Mouse (Mus musculus) heart, embryonic 15.5 days (tissue): Measurements from ENCODE around the gene Usp54. TPM values are rescaled to one million over a fixed set of nuclear protein-coding genes. Genes with fewer than 3 reads are reported as not detected.
A peak's percentile ranks its signal among the peaks of the same experiment; 100 is the strongest.

Source experiments
- ATAC-seq: fragments of 200-750 bp; cut with Nextera tagmentation; replicated peaks from 2 replicates; pipeline ENCODE4 v1.8.0; 2017; ENCODE audit warnings: low read depth, moderate TSS enrichment; ENCODE audit not compliant: insufficient number of reproducible peaks, insufficient read depth, low FRiP score
- H3K27ac ChIP-seq: fragments of 300-500 bp; sonication (generic); 2 replicates; pipeline ENCODE4 v1.5.1; 2015; ENCODE audit warnings: mild to moderate bottlenecking, inconsistent platforms
- H3K27me3 ChIP-seq: fragments of 300-500 bp; sonication (generic); 2 replicates; pipeline ENCODE4 v1.6.1; 2015; ENCODE audit warnings: inconsistent platforms
- H3K36me3 ChIP-seq: fragments of 300-500 bp; sonication (generic); 2 replicates; pipeline ENCODE4 v1.6.1; 2015; ENCODE audit warnings: mild to moderate bottlenecking, inconsistent platforms
- H3K4me1 ChIP-seq: fragments of 300-500 bp; sonication (generic); replicated peaks from 2 replicates; pipeline ENCODE4 v1.6.1; 2015; ENCODE audit warnings: inconsistent platforms
- H3K4me2 ChIP-seq: fragments of 300-500 bp; sonication (generic); 2 replicates; pipeline ENCODE4 v1.6.1; 2015; ENCODE audit warnings: inconsistent platforms, mild to moderate bottlenecking, moderate library complexity
- H3K4me3 ChIP-seq: fragments of 300-500 bp; sonication (generic); 2 replicates; pipeline ENCODE4 v1.5.1; 2015; ENCODE audit warnings: mild to moderate bottlenecking, inconsistent platforms
- H3K9ac ChIP-seq: fragments of 300-500 bp; sonication (generic); 2 replicates; pipeline ENCODE4 v1.6.1; 2015; ENCODE audit warnings: mild to moderate bottlenecking, inconsistent platforms
- H3K9me3 ChIP-seq: fragments of 300-500 bp; sonication (generic); replicated peaks from 2 replicates; pipeline ENCODE4 v1.6.1; 2016; ENCODE audit warnings: inconsistent platforms
- WGBS: fragments of 180-500 bp; shearing (Covaris S2); methylation state at CpG from one replicate; pipeline ENCODE4 v1.1.7; 2015; ENCODE audit warnings: mixed read lengths; 5-methylcytosine and 5-hydroxymethylcytosine counted together
- polyA plus RNA-seq: library from polyadenylated mRNA; unstranded; fragments of >200 nt; fragmentation: Nextera tagmentation; extraction: Ambion mirVana; gene quantifications from 2 replicates; pipeline ENCODE4 v1.2.1, GENCODE M21; 2015

The Usp54 gene
- polyA plus RNA-seq, 1 experiment from 2014 or later: 4.0 TPM

GRCm38 (mm10) chr14:20626971-20627370 lies 13.9 kb downstream of the Usp54 start:
- H3K36me3 ChIP-seq: no peaks in the 10 kb centered on the region
- peaks cover 3% of the 10 kb centered on the region; the same call in 1 of the 2 replicates for H3K4me1 ChIP-seq
- no peaks in the 10 kb centered on the region for H3K27me3 ChIP-seq
- no peak overlapping the region for H3K4me2 ChIP-seq
- H3K9ac ChIP-seq: no peak overlapping the region
- ATAC-seq: no peak
- no peak overlapping the region for H3K4me3 ChIP-seq
- H3K9me3 ChIP-seq: no peaks in the 10 kb centered on the region
- no peak overlapping the region for H3K27ac ChIP-seq
- 72% methylated on average over 3 of the region's 3 CpGs for WGBS

GRCm38 (mm10) chr14:20626447-20626846 lies 14.4 kb downstream of the Usp54 start:
- 77% methylated on average over 2 of the region's 2 CpGs for WGBS
- H3K27ac ChIP-seq: no peak overlapping the region
- no peaks in the 10 kb centered on the region for H3K27me3 ChIP-seq

GRCm38 (mm10) chr14:20622907-20623306 lies 18.0 kb downstream of the Usp54 start:
- H3K9ac ChIP-seq: no peak overlapping the region
- WGBS: 83% methylated on average over 3 of the region's 3 CpGs
- H3K4me2 ChIP-seq: no peak overlapping the region
- H3K4me3 ChIP-seq: no peak overlapping the region
- peaks cover 7% of the 10 kb centered on the region; the same call in 1 of the 2 replicates for H3K4me1 ChIP-seq
- no peak overlapping the region for H3K27ac ChIP-seq
- no peaks in the 10 kb centered on the region for H3K27me3 ChIP-seq
- no peak for ATAC-seq
- no peaks in the 10 kb centered on the region for H3K9me3 ChIP-seq
- no peaks in the 10 kb centered on the region for H3K36me3 ChIP-seq

More at GRCm38 (mm10) chr14:20626447-20626846, 14.4 kb downstream of the Usp54 start:
- H3K4me2 ChIP-seq: no peak overlapping the region
- no peaks in the 10 kb centered on the region for H3K9me3 ChIP-seq
- H3K4me3 ChIP-seq: no peak overlapping the region
- no peak for ATAC-seq
- no peaks in the 10 kb centered on the region for H3K36me3 ChIP-seq
- no peak overlapping the region for H3K9ac ChIP-seq
- H3K4me1 ChIP-seq: peaks cover 3% of the 10 kb centered on the region; the same call in 1 of the 2 replicates

- ATAC-seq: no peak
- Histone ChIP-seq H3K4me1 (peaks cover 7% of the 10 kb centered on the region; the same call in 1 of the 2 replicates), H3K4me3 (no peak overlapping the region), H3K36me3 (no peaks in the 10 kb centered on the region), H3K9me3 (no peaks in the 10 kb centered on the region), H3K27me3 (no peaks in the 10 kb centered on the region), H3K9ac (no peak overlapping the region), H3K4me2 (no peak overlapping the region), H3K27ac (no peak overlapping the region)
- 78% methylated on average over 2 of the region's 2 CpGs for WGBS
Observed at GRCm38 (mm10) chr14:20622412-20622811, 18.5 kb downstream of the Usp54 start.

- H3K9ac ChIP-seq: no peak overlapping the region
- no peak for ATAC-seq
- no peaks in the 10 kb centered on the region for H3K27me3 ChIP-seq
- WGBS: 81% methylated on average over 2 of the region's 2 CpGs
- no peaks in the 10 kb centered on the region for H3K9me3 ChIP-seq
- peaks cover 6% of the 10 kb centered on the region for H3K4me1 ChIP-seq
- no peak overlapping the region for H3K4me3 ChIP-seq
- H3K36me3 ChIP-seq: no peaks in the 10 kb centered on the region
- no peak overlapping the region for H3K27ac ChIP-seq
- H3K4me2 ChIP-seq: no peak overlapping the region
Observed at GRCm38 (mm10) chr14:20621903-20622302, 19.0 kb downstream of the Usp54 start.

GRCm38 (mm10) chr14:20619131-20619530 lies 21.7 kb downstream of the Usp54 start:
- Histone ChIP-seq H3K36me3 (no peaks in the 10 kb centered on the region), H3K9me3 (no peaks in the 10 kb centered on the region), H3K27ac (no peak overlapping the region), H3K4me2 (no peak overlapping the region), H3K9ac (no peak overlapping the region), H3K4me1 (peaks cover 9% of the 10 kb centered on the region), H3K4me3 (no peak overlapping the region), H3K27me3 (no peaks in the 10 kb centered on the region)
- ATAC-seq: no peak

- no peaks in the 10 kb centered on the region for H3K36me3 ChIP-seq
- peaks cover 9% of the 10 kb centered on the region for H3K4me1 ChIP-seq
- 53% methylated on average over 5 of the region's 5 CpGs for WGBS
- H3K4me2 ChIP-seq: no peak overlapping the region
- H3K9ac ChIP-seq: no peak overlapping the region
- ATAC-seq: no peak
- H3K9me3 ChIP-seq: no peaks in the 10 kb centered on the region
- no peak overlapping the region for H3K4me3 ChIP-seq
- H3K27me3 ChIP-seq: no peaks in the 10 kb centered on the region
- H3K27ac ChIP-seq: peak overlapping the region; percentile 36; the same call in 1 of the 2 replicates
Observed at GRCm38 (mm10) chr14:20618211-20618610, 22.7 kb downstream of the Usp54 start.

GRCm38 (mm10) chr14:20616421-20616820 lies 24.4 kb downstream of the Usp54 start:
- H3K4me1 ChIP-seq: peaks cover 9% of the 10 kb centered on the region
- H3K9ac ChIP-seq: no peak overlapping the region
- H3K27ac ChIP-seq: peak overlapping the region; percentile 33; the same call in 1 of the 2 replicates
- H3K4me2 ChIP-seq: no peak overlapping the region
- H3K9me3 ChIP-seq: no peaks in the 10 kb centered on the region
- no peaks in the 10 kb centered on the region for H3K36me3 ChIP-seq
- H3K27me3 ChIP-seq: no peaks in the 10 kb centered on the region
- 11% methylated on average over 2 of the region's 2 CpGs for whole genome bisulfite sequencing
- no peak for ATAC-seq
- H3K4me3 ChIP-seq: no peak overlapping the region

- H3K4me2 ChIP-seq: no peak overlapping the region
- H3K27ac ChIP-seq: no peak overlapping the region
- no peak overlapping the region for H3K4me3 ChIP-seq
- H3K4me1 ChIP-seq: peaks cover 12% of the 10 kb centered on the region
- 97% methylated on average over 2 of the region's 2 CpGs for WGBS
- no peaks in the 10 kb centered on the region for H3K27me3 ChIP-seq
- no peak for ATAC-seq
- H3K36me3 ChIP-seq: no peaks in the 10 kb centered on the region
- H3K9ac ChIP-seq: no peak overlapping the region
- no peaks in the 10 kb centered on the region for H3K9me3 ChIP-seq
Observed at GRCm38 (mm10) chr14:20615075-20615474, 25.8 kb downstream of the Usp54 start.

GRCm38 (mm10) chr14:20612820-20613219 lies 28.0 kb downstream of the Usp54 start:
- no peaks in the 10 kb centered on the region for H3K36me3 ChIP-seq
- no peak for ATAC-seq
- WGBS: 83% methylated on average over 1 of the region's 1 CpGs
- H3K27me3 ChIP-seq: no peaks in the 10 kb centered on the region
- no peak overlapping the region for H3K4me2 ChIP-seq
- H3K9ac ChIP-seq: no peak overlapping the region
- H3K4me1 ChIP-seq: peaks cover 18% of the 10 kb centered on the region
- no peaks in the 10 kb centered on the region for H3K9me3 ChIP-seq
- H3K4me3 ChIP-seq: no peak overlapping the region
- no peak overlapping the region for H3K27ac ChIP-seq

GRCm38 (mm10) chr14:20610146-20610545 lies 30.7 kb downstream of the Usp54 start:
- Histone ChIP-seq H3K27me3 (no peaks in the 10 kb centered on the region), H3K9me3 (no peaks in the 10 kb centered on the region), H3K27ac (peak overlapping the region; percentile 84), H3K4me3 (peak overlapping the region; percentile 7; the same call in 1 of the 2 replicates), H3K4me2 (peak overlapping the region; percentile 49), H3K4me1 (peaks cover 23% of the 10 kb centered on the region), H3K36me3 (peaks cover 3% of the 10 kb centered on the region; the same call in 1 of the 2 replicates), H3K9ac (no peak overlapping the region)
- 38% methylated on average over 4 of the region's 4 CpGs for WGBS
- peak; percentile 86 for ATAC-seq

- H3K9ac ChIP-seq: no peak overlapping the region
- 39% methylated on average over 3 of the region's 3 CpGs for WGBS
- peak overlapping the region; percentile 49 for H3K4me2 ChIP-seq
- no peak for ATAC-seq
- H3K36me3 ChIP-seq: peaks cover 3% of the 10 kb centered on the region; the same call in 1 of the 2 replicates
- no peak overlapping the region for H3K4me3 ChIP-seq
- no peaks in the 10 kb centered on the region for H3K27me3 ChIP-seq
- peak overlapping the region; percentile 84 for H3K27ac ChIP-seq
- peaks cover 23% of the 10 kb centered on the region for H3K4me1 ChIP-seq
- no peaks in the 10 kb centered on the region for H3K9me3 ChIP-seq
Observed at GRCm38 (mm10) chr14:20609519-20609918, 31.3 kb downstream of the Usp54 start.
